Mouse (Mus musculus) megakaryocyte, embryonic 14.5 days (primary cell): ENCODE data around the gene Cuedc2.

Source experiments
- FLI1 ChIP-seq: IDR thresholded peaks from 2 replicates; pipeline ENCODE4 v1.6.1; 2012; ENCODE audit warnings: low read length, inconsistent platforms, mixed read lengths
- GATA1 ChIP-seq: IDR thresholded peaks from 3 replicates; pipeline ENCODE4 v1.6.1; 2012; ENCODE audit warnings: mixed read lengths, low read length, inconsistent platforms, borderline replicate concordance

DNA sequence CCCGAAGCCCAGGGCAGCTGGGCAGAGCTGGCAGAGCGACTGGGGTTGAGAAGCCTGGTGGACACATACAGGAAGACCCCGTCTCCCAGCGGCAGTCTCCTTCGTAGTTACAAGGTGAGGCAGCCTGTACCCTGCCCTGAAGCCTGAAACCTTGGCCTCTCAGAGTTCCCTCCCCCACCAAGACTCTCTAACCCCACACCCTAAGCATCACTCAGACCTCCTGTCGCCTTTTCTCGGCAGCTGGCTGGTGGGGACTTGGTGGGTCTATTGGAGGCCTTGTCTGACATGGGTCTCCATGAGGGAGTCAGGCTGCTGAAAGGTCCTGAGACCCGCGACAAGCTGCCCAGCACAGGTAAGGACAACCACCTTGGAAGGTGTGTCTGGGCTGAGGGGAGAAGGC lies 27.2 kb downstream of the Cuedc2 start:
- TF ChIP-seq GATA1 (no peak), FLI1 (no peak)
